Mouse (Mus musculus) C2C12 (cell line): ENCODE measurements around the gene Esr2. TPM values are rescaled to one million over a fixed set of nuclear protein-coding genes. Genes with fewer than 3 reads are reported as not detected.

ENCODE experiments used
- H3K27me3 ChIP-seq: one replicate; pipeline ENCODE4 v1.6.1; 2011; ENCODE audit not compliant: control insufficient read depth, insufficient read depth, insufficient read length
- H3K36me3 ChIP-seq: one replicate; pipeline ENCODE4 v1.6.1; 2011; ENCODE audit not compliant: control insufficient read depth, insufficient read depth
- H3K4me3 ChIP-seq: one replicate; pipeline ENCODE4 v1.5.1; 2011; ENCODE audit warnings: mild to moderate bottlenecking, control low read depth; ENCODE audit not compliant: poor library complexity, insufficient read depth, severe bottlenecking
- H3K79me2 ChIP-seq: one replicate; pipeline ENCODE4 v1.6.1; 2011; ENCODE audit not compliant: control insufficient read depth, insufficient read depth
- H3K79me3 ChIP-seq: one replicate; pipeline ENCODE4 v1.6.1; 2011; ENCODE audit warnings: low read depth, control low read depth
- H3ac ChIP-seq: one replicate; pipeline ENCODE3; 2011; ENCODE audit warnings: low read depth; ENCODE audit not compliant: control insufficient read depth, insufficient read length
- CEBPB ChIP-seq: IDR thresholded peaks from one replicate; pipeline ENCODE4 v1.6.1; 2011; ENCODE audit warnings: low read depth, mild to moderate bottlenecking, control low read depth, moderate library complexity
- CTCF ChIP-seq: IDR thresholded peaks from one replicate; pipeline ENCODE4 v1.5.1; 2011; ENCODE audit not compliant: control insufficient read depth, insufficient read depth, insufficient read length
- FOSL1 ChIP-seq: IDR thresholded peaks from one replicate; pipeline ENCODE4 v1.8.0; 2011; ENCODE audit warnings: mild to moderate bottlenecking, low read length; ENCODE audit not compliant: poor library complexity, insufficient read depth, severe bottlenecking
- MAX ChIP-seq: IDR thresholded peaks from one replicate; pipeline ENCODE4 v1.6.1; 2011; ENCODE audit warnings: mild to moderate bottlenecking, control low read depth
- MYOD1 ChIP-seq: IDR thresholded peaks from one replicate; pipeline ENCODE4 v1.6.1; 2011; ENCODE audit warnings: low read depth; ENCODE audit not compliant: control insufficient read depth, insufficient read length
- MYOG ChIP-seq: IDR thresholded peaks from one replicate; pipeline ENCODE4 v1.6.1; 2011; ENCODE audit not compliant: control insufficient read depth, insufficient read length; ENCODE audit errors: extremely low read depth
- USF1 ChIP-seq: IDR thresholded peaks from one replicate; pipeline ENCODE4 v1.6.1; 2011; ENCODE audit warnings: low read depth, mild to moderate bottlenecking, control low read depth, moderate library complexity
- polyA plus RNA-seq: library from polyadenylated mRNA; unstranded; fragments of >200 nt; fragmentation: generic; extraction: Trizol; gene quantifications from one replicate; pipeline ENCODE4 v1.2.1, GENCODE M21; 2012; ENCODE audit warnings: missing spikeins

The Esr2 gene
- polyA plus RNA-seq, 1 experiment = 0.19 TPM

- TF ChIP-seq MYOG = no peak
- no peak for TF ChIP-seq CTCF
- TF ChIP-seq USF1 = no peak
- TF ChIP-seq CEBPB = no peak
- no peak for TF ChIP-seq MYOD1
- TF ChIP-seq MAX = no peak
- TF ChIP-seq FOSL1 = no peak
- no peak overlapping the region for H3ac ChIP-seq
- H3K79me2 ChIP-seq = no peaks in the 10 kb centered on the region
- no peaks in the 10 kb centered on the region for H3K36me3 ChIP-seq
- H3K79me3 ChIP-seq = no peaks in the 10 kb centered on the region
- no peaks in the 10 kb centered on the region for H3K27me3 ChIP-seq
- H3K4me3 ChIP-seq = no peak overlapping the region
Measured at GRCm38 (mm10) chr12:76071935-76072849, 104.9 kb downstream of the Esr2 start.

Other genes starting within 250 kb of the Esr2 start
- gene Tex21, start 69.5 kb upstream of the Esr2 start, polyA plus RNA-seq = not detected
- 80.9 TPM for gene Mthfd1, start 78.0 kb upstream of the Esr2 start, polyA plus RNA-seq
- gene Akap5, start 147.6 kb upstream of the Esr2 start, polyA plus RNA-seq = 0.04 TPM
- gene Zbtb25, start 192.3 kb upstream of the Esr2 start, polyA plus RNA-seq = 6.5 TPM
- 2.4 TPM for gene Zbtb1, start 193.0 kb upstream of the Esr2 start, polyA plus RNA-seq
- 5.1 TPM for gene Hspa2, start 226.9 kb upstream of the Esr2 start, polyA plus RNA-seq
- gene Ppp1r36, start 240.3 kb upstream of the Esr2 start, polyA plus RNA-seq = not detected